Mouse (Mus musculus): ENCODE results near the gene Zfp385b.

The Zfp385b gene

DNA sequence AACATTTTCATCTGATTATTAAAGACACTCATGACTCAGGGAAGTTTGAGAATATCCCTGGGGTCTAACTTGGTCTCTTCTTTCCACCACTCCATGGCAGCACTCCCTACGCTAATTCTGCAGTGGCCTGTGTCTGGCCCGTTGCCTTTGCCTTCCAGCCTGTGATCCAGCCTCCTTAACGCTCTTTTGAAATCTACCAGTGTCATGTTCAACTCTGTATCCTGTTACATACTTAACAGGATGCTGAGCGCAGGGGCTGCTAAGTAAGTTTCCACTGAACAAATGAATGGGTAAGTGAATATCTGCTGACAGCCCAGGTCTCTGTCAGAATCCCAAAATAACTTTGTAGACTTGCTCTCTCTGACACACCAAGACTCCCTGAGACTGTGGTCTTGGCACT, 210.8 kb downstream of the Zfp385b start:
- TF ChIP-seq GATA4 (IDR thresholded peaks at IDR 0.05; ENCODE audit: insufficient replicate concordance, low read length), result no peak

DNA sequence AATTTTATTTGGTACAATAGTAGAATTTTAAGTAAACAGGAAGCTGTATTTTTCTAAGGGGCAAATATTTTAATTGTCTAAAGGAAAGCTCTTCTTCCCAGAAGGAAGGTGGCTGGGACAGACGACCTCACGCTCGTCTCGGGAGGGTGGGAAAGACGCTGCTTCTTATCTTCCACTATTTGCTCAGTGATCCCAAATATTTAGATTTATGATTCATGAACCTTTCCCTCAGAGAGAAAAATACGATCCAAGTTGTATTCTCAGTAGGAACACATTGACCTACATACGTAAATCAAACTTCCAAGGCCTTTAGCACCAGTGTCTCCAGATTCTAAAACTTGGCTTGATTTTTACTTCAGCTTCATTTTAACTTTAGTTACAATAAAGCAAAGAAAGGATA, 226.0 kb downstream of the Zfp385b start:
- TF ChIP-seq GATA4 (IDR thresholded peaks at IDR 0.05; ENCODE audit: insufficient replicate concordance, low read length), result no peak

DNA sequence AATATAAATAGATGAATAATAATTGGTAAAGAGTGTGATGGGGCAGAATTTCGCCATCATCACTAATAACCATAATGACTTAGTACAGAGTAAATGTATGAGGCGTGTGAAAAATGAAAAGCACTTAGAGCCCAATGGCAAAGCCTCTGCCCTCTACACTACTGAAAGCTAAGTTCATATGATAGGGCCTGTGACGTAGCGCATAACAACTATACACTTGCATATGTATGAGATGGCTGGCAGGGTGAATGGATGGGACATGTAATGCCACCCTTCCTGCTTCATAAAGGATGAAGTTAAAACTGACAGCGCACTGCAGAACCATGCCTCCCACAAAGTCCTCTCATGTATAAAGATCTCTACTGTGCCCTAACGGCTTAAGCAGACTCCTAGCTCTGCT, 226.9 kb downstream of the Zfp385b start:
- no peak for TF ChIP-seq GATA4 (IDR thresholded peaks at IDR 0.05; ENCODE audit: insufficient replicate concordance, low read length)

DNA sequence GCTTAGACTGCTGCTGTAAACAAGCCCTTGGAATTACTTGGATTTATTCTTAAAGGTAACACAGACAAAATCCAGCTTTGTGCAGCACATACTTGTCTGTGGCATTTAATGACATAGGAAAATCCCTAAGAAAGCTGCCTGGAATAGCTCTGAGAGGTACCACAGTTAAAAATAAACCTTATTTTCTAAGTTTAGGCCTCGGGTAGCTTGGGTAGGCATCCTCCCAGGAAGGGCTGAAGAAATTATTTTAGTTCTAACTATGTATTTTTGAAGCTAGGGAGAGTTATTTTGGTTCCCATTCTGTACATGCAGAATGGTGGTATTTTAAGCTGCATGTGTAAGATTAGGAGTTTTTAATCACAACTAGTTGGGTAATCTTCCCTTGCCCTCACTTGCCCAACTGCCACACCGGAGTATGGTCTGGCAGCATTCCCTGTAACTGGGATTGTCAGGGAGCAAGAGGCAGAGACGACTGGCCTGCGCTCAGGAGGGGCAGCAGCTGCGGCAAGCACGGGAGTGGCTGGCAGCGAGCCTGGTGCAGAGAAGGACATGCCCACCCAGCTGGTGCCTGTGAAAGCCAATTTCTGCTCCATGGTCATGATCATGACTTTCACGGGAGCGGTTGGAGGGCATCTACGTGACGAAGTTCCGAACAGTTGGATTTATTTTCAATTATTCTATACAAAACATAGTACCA, 230.1 kb downstream of the Zfp385b start:
- TF ChIP-seq GATA4 (IDR thresholded peaks at IDR 0.05; ENCODE audit: insufficient replicate concordance, low read length), result no peak

DNA sequence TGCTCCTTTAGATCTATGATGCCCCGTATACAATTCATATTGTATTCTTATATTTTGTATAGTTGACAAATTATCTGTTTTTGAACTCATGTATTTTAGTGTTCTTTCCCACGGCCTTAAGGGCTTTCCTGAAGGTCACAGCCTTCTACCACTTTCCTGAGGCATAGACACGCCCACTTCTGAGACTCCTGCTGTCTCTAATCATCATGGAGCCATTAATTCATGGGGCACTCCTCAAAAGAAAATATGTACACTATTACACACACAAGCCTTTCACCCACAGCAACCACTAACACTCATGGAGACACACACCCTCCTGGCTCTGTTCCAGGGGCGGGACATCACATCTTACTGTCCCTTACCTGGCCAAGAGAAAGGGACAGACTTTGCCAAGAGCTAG, 232.1 kb downstream of the Zfp385b start:
- no peak for TF ChIP-seq GATA4 (IDR thresholded peaks at IDR 0.05; ENCODE audit: insufficient replicate concordance, low read length)

DNA sequence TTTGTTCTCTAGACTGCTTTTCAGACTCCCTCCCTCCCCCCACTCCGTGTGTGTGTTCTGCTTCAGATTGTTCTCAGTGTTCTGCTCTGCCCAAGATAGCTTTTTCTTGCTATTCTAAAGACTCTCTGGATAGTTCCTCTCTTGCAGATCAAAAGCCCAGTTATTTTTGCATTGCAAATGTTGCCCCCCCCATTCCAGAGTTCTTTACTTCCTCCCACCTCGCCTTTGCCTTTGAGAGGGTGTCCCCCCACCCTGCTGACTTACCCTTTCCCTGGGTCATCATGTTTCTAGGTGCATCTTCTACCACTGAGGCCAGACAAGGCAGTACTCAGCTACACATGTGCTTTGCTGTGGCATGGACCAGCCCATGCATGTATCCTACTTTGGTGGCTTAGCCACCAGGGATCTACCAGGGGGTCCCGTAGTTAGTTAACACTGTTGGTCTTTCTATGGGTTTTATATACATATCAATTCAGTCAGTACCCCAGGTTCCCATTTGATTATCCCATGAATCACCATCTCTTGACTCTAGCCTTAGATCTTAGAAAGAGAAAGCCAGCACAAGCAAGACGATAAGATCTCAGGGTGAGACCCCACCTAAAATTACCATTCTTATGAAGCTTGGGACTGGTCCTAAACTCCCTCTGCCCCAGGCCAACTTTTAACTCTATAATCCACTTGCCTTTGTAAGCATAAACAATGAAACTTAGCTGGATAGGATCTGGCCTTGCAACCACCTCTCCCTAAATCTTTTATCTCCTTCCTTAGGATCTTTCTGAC, 232.7 kb downstream of the Zfp385b start:
- no peak for TF ChIP-seq GATA4 (IDR thresholded peaks at IDR 0.05; ENCODE audit: insufficient replicate concordance, low read length)

DNA sequence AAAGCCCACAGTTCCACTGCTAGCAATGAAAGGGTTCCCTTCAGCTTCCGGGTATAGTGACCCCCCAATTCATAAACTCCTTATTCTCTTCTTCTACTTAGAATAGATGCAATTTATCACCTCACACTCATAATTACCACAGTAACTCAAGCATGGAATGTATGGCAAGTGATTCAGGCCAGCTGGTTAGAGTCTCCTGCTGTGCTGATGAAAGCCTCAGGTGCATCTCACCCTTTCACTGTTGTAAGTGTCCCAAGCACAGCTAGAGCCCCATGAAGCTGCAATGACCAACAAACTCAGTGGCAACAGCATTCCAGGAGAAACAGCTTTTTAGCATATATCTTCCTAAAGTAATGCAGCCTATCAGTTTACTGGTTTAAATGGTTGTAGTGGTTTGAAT, 235.9 kb downstream of the Zfp385b start:
- TF ChIP-seq GATA4 (IDR thresholded peaks at IDR 0.05; ENCODE audit: insufficient replicate concordance, low read length), result no peak

DNA sequence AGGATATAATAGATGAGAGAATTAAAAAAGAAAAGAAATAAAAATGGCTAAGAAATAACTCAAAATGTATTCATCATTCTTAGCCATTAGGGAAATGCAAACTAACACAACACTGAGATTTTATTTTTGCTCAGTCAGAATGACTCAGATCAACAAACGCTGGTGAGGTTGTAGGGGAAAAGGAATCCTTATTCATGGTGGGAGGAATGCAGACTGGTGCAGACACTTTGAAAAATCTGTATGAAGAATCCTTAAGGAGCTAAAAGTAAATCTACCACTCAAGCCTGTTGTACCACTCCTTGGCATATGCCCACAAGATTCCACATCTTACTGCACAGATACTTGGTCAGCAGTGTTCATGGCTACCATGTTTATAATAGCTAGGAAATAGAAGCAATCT, 242.9 kb downstream of the Zfp385b start:
- no peak for TF ChIP-seq GATA4 (IDR thresholded peaks at IDR 0.05; ENCODE audit: insufficient replicate concordance, low read length)

DNA sequence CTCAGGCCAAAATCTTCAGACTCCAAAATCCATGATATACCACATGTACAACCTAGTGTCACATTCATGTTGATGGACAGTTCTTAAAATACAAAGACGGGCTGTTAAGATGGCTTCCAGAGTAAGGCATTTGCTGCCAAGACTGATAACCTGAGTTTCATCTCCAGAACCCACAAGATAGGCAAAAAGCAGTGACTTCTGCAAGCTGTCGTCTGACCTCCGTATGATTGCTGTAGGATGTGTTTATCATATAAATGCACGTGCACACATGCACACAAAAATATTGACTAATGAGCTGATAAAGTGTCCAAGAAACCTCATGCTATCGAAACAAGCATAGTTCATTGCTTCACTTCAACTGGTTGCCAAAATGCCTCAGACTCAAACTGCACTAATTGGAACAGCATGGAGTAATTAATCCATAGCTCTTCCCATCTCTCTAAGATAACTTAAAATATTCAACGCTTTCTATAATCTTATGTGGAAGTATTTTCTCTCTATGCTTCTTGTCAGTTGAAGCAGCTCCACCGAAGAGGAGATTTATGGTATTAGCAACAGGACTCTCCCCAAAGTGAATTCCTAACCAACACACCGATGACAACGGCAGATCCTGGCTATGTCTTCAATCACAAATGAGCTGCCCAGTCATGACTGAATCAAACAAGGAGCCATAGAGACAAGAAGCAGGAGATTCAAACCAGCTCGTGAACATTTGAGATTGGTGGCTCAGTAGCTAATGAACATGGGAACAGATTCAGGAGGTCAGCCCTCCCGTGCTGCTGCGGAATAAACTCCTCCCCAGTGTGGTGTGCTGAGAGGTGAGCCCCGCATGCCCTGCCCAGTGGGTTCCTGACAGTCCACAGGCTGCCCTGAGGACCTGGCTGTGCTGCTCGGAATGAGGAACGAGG, 251.7 kb downstream of the Zfp385b start:
- no peak for TF ChIP-seq GATA4 (IDR thresholded peaks at IDR 0.05; ENCODE audit: insufficient replicate concordance, low read length)

DNA sequence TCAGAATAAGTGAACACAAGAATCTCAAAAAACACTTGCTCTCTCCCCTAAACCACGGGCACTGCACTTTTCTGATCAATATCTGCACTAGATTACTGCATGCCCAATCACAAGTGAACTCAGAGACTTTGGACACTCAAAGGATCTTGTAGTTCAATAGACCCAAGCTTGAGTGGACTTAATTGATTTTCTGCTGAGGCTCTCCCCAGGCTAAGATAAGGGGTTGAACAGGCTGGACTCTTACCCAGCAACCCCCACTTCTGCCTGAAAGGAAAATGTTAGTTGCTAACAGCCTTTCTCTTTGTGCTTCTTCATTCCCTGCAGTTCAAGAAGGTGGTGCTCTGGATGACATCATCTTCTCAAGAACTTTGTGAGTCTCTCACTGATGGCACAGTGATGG, 255.7 kb downstream of the Zfp385b start:
- peak; percentile 24; the same call in 1 of the 2 replicates for TF ChIP-seq GATA4 (IDR thresholded peaks at IDR 0.05; ENCODE audit: insufficient replicate concordance, low read length)

DNA sequence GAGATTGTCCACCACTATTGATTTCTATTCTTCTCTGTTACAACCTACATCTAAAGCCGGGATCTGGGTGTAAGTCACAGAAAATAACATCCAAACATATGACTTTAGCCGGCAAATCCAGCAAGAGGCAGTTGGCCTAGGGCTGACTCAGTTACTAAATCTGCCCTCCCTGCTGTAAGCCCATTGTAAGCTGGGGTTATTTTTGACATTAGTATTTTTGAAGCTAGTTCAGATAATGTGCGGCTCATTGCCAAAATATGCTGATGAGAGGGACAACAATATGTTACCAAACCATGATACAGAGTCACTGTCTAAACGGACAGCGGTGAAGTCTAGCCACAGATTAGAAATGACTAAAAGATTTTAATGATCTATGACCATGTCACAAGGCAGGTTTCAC, 257.5 kb downstream of the Zfp385b start:
- TF ChIP-seq GATA4 (IDR thresholded peaks at IDR 0.05; ENCODE audit: insufficient replicate concordance, low read length), result no peak

DNA sequence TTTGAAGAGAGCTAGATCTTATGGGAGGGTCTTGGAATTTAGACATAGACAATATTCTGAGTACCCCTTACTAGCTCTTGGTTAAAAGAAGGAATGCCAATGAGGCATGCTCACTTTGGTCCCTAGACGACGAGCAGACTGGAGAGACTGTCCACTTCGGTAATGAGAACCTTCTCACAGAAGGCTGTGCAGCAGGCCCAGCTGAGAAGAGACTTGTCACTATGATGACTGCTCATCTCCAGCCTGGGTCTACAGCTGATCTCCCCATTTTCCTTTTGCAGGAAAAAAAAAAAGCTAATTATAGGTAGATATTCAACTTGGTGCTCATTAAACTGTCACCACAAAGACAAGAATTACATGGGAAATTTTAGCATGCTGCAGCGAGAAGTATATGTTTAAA, 262.5 kb downstream of the Zfp385b start:
- TF ChIP-seq GATA4 (IDR thresholded peaks at IDR 0.05; ENCODE audit: insufficient replicate concordance, low read length), result no peak

DNA sequence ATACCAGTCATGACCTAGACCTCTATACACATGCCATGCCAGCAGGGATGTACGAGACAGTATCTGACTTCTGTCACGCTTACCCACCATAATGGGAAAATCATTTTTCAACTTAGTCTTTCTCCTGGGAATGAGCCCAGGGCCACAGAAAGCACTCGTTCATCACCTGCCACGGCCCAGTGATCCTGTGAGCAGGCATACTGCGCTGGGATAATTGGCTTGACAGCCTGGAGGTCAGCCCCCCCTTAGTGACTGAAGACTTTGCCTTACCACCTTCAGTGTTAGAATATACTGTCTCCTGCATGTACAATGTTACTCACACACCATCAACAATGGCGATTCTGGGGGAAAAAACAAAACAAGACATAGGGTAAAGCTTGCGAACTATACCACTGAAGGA, 263.5 kb downstream of the Zfp385b start:
- no peak for TF ChIP-seq GATA4 (IDR thresholded peaks at IDR 0.05; ENCODE audit: insufficient replicate concordance, low read length)

DNA sequence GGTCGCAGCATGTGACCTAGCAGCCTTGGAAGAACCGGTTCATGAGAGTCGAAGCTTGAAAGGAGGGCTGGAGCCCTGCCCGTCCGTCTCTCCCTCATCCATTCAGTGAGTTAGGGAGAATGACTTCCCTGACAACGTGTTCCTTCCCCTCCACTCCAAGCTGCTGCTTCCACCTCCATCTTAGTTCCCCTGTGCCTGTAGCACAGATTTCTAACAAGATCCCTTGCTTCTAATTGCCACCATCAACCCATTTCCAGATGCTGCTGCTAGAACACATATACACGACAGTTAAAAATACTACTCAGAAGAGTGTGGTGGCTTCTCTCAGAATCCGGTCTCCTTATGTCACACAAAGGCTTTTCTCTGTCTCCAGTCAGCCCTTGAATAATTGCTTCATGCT, 266.8 kb downstream of the Zfp385b start:
- no peak for TF ChIP-seq GATA4 (IDR thresholded peaks at IDR 0.05; ENCODE audit: insufficient replicate concordance, low read length)

DNA sequence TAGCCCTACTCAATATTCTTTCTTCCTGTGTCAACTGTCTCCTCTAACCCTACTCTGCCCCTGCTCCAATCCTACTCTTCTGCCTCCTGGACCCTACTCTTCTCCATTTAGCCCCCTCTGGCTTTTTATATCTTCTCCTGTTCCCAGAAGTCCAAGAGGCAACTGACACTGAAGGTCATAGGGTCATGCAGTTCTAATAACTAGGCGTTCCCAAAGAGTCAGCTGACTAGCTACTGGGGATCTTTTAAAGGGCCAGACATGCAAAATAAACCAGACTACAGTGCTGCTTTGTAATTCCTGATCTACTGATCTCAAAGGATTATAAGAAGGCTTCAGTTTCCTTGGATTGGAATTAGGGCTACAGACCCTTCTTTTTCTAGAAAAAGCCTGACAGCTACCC, 276.1 kb downstream of the Zfp385b start:
- no peak for TF ChIP-seq GATA4 (IDR thresholded peaks at IDR 0.05; ENCODE audit: insufficient replicate concordance, low read length)

DNA sequence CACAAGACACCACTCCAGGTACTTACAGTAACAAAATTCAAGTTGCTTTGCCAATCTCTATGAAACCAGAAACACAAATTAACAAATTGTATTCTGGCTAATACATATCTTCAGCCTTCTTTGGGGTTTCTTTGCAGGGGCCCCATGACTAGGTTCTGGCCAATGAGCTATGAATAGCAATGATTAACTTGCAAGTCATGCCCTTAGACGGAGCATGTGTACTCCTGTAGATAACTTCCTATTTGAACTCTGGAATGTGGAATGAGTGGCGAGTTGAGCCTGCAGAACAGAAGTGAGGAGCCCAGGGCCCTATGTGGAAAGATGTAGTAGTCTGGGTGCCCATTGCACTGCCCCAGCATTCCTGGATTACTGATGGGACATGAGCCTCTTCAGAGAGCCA, 276.8 kb downstream of the Zfp385b start:
- peak; percentile 26; the same call in 1 of the 2 replicates for TF ChIP-seq GATA4 (IDR thresholded peaks at IDR 0.05; ENCODE audit: insufficient replicate concordance, low read length)
